ENCODE assay signal across 42 mouse cellular contexts in genomic region chr9:108440485-108440884, GRCm38 (mm10). TPM values are rescaled to one million over a fixed set of nuclear protein-coding genes. Genes with fewer than 3 reads are reported as not detected.
DNase-seq lines count a peak whose midpoint lies in the region; ATAC-seq and TF ChIP-seq lines count a peak whose summit lies in the region.
"Had no signal": no experiment of that assay in that cellular context is flagged by ENCODE, and none has a peak within 500 bp of the region (broad histone marks: within the 10 kb centered on the region; RNA-seq: fewer than 3 reads in every experiment).

No protein-coding gene starts in this region.

- H3K9me3 ChIP-seq in embryonic facial prominence, embryonic 14.5 days (ENCODE audit: control insufficient read depth, low read length), result no peaks in the 10 kb centered on the region
- H3K9me3 ChIP-seq in embryonic facial prominence, embryonic 10.5 days, result no peaks in the 10 kb centered on the region
- H3K9me3 ChIP-seq in heart, embryonic 13.5 days, result no peaks in the 10 kb centered on the region
- H3K9me3 ChIP-seq: hindbrain, embryonic 15.5 days; limb, embryonic 13.5 days had no signal

- intact Hi-C loops in left cerebral cortex, adult 2 months (cut with DNase I), result loop anchor here (2.0 kb wide), 2 partner anchors 30 to 38 kb away; no protein-coding TSS in a partner anchor

- H3K4me3 ChIP-seq in embryonic facial prominence, embryonic 14.5 days (ENCODE audit: low read depth, low read length), result no peak overlapping the region
- no peak overlapping the region for H3K4me3 ChIP-seq in embryonic facial prominence, embryonic 10.5 days
- no peak overlapping the region for H3K4me3 ChIP-seq in heart, embryonic 13.5 days
- no peak overlapping the region for H3K4me3 ChIP-seq in left cerebral cortex, adult 2 months
- H3K4me3 ChIP-seq: hindbrain, embryonic 10.5 days; hindbrain, embryonic 15.5 days; layer of hippocampus, adult 2 months; limb, embryonic 13.5 days had no signal

- no peak for TF ChIP-seq CTCF in left cerebral cortex, adult 2 months (IDR thresholded peaks at IDR 0.05)

- 0 out of 2 replicates have a peak overlapping the region, but pooled peaks have one; percentile 3 for H3K9ac ChIP-seq in embryonic facial prominence, embryonic 14.5 days (ENCODE audit: low read depth, low read length)
- H3K9ac ChIP-seq in heart, embryonic 13.5 days, result peak overlapping the region; percentile 47; the same call in 1 of the 2 replicates
- H3K9ac ChIP-seq: forebrain, postnatal 0 days; hindbrain, embryonic 15.5 days had no signal

- no peak overlapping the region for H3K27ac ChIP-seq in embryonic facial prominence, embryonic 14.5 days (replicated peaks; ENCODE audit: low read depth, low read length)
- no peak overlapping the region for H3K27ac ChIP-seq in embryonic facial prominence, embryonic 10.5 days (replicated peaks)
- peak overlapping the region; percentile 21 for H3K27ac ChIP-seq in heart, embryonic 13.5 days (replicated peaks)
- peak overlapping the region; percentile 42 for H3K27ac ChIP-seq in left cerebral cortex, adult 2 months
- H3K27ac ChIP-seq: hindbrain, embryonic 10.5 days; hindbrain, embryonic 15.5 days; limb, embryonic 13.5 days had no signal

- no peaks in the 10 kb centered on the region for H3K27me3 ChIP-seq in embryonic facial prominence, embryonic 14.5 days (replicated peaks; ENCODE audit: control insufficient read depth, insufficient read depth, low read length)
- H3K27me3 ChIP-seq in embryonic facial prominence, embryonic 10.5 days (replicated peaks; ENCODE audit: low read depth, poor library complexity, severe bottlenecking), result no peaks in the 10 kb centered on the region
- H3K27me3 ChIP-seq in heart, embryonic 13.5 days (replicated peaks), result no peaks in the 10 kb centered on the region
- H3K27me3 ChIP-seq: hindbrain, embryonic 15.5 days; limb, embryonic 13.5 days had no signal

- no peaks in the 10 kb centered on the region for H3K4me1 ChIP-seq in embryonic facial prominence, embryonic 14.5 days (ENCODE audit: control insufficient read depth, insufficient read depth, low read length)
- no peaks in the 10 kb centered on the region for H3K4me1 ChIP-seq in embryonic facial prominence, embryonic 10.5 days
- H3K4me1 ChIP-seq in heart, embryonic 13.5 days, result peaks cover 35% of the 10 kb centered on the region
- H3K4me1 ChIP-seq: hindbrain, embryonic 15.5 days had no signal

- no peak overlapping the region for H3K4me2 ChIP-seq in embryonic facial prominence, embryonic 14.5 days (ENCODE audit: low read depth, low read length)
- no peak overlapping the region for H3K4me2 ChIP-seq in heart, embryonic 13.5 days
- H3K4me2 ChIP-seq: hindbrain, embryonic 15.5 days; limb, embryonic 13.5 days; liver, embryonic 11.5 days had no signal

- no peaks in the 10 kb centered on the region for H3K36me3 ChIP-seq in embryonic facial prominence, embryonic 14.5 days (ENCODE audit: control insufficient read depth, insufficient read depth, low read length)
- H3K36me3 ChIP-seq in embryonic facial prominence, embryonic 10.5 days (replicated peaks), result no peaks in the 10 kb centered on the region
- H3K36me3 ChIP-seq in heart, embryonic 13.5 days, result no peaks in the 10 kb centered on the region
- H3K36me3 ChIP-seq: hindbrain, embryonic 10.5 days; hindbrain, embryonic 15.5 days; limb, embryonic 13.5 days had no signal

- DNase-seq in embryonic facial prominence, embryonic 14.5 days (ENCODE audit: low spot score), result no peak
- DNase-seq in embryonic facial prominence, embryonic 10.5 days (ENCODE audit: low spot score), result no peak
- DNase-seq in heart, adult 9 months (ENCODE audit: low spot score in 2 of 2), result no peak
- DNase-seq in left cerebral cortex, adult 2 months (ENCODE audit: extremely low spot score in 1 of 2, low spot score in 2 of 2), result no peak
- no peak for DNase-seq in left cerebral cortex, adult 9 months (ENCODE audit: low spot score in 2 of 2)
- DNase-seq in right cerebral cortex, adult 2 months (ENCODE audit: low spot score in 2 of 2), result peak; percentile 56 to 66
- DNase-seq in right cerebral cortex, postnatal 14 days, result no peak
- DNase-seq: adrenal gland, adult 2 months; adrenal gland, postnatal 36 days; cerebellum, adult 2 months; cerebellum, postnatal 14 days; forebrain, postnatal 0 days; gastrocnemius, postnatal 14 days; kidney, adult 11 months; kidney, postnatal 36 days; lung, postnatal 10 days; midbrain, embryonic 14.5 days; retina, postnatal 1 day; thymus, postnatal 14 days had no signal

- no peak for ATAC-seq in embryonic facial prominence, embryonic 14.5 days (ENCODE audit: low read depth)
- ATAC-seq in heart, embryonic 13.5 days (ENCODE audit: extremely low read depth, insufficient number of reproducible peaks, low FRiP score, low TSS enrichment), result no peak
- ATAC-seq: activated CD4-positive, CD25-positive, alpha-beta regulatory T cell, adult 4 months; inflammation-experienced regulatory T-cells, adult 6 months had no signal

- WGBS in embryonic facial prominence, embryonic 14.5 days, result 66% methylated on average over 5 of the region's 5 CpGs
- 80% methylated on average over 5 of the region's 5 CpGs for WGBS in embryonic facial prominence, embryonic 10.5 days
- WGBS in heart, embryonic 13.5 days, result 59% methylated on average over 5 of the region's 5 CpGs

RNA-seq across cellular contexts. Expression of gene BC048562, which starts 4.2 kb away (rescaled TPM):
- not detected in 2 replicates for polyA plus RNA-seq in embryonic facial prominence, embryonic 14.5 days (2014; fragmentation: Nextera tagmentation; extraction: Ambion mirVana)
- not detected in 2 replicates for polyA plus RNA-seq in embryonic facial prominence, embryonic 10.5 days (2016; fragmentation: Nextera tagmentation; extraction: Ambion mirVana)
- polyA plus RNA-seq in heart, embryonic 13.5 days (2015; fragmentation: Nextera tagmentation; extraction: Ambion mirVana), result not detected in 2 replicates
- total RNA-seq in left cerebral cortex, adult 2 months (2021), result not detected
- total RNA-seq: adrenal gland, adult 2 months; adrenal gland, postnatal 36 days; CH12.LX; ES-E14; forebrain, postnatal 0 days; gastrocnemius, postnatal 14 days; granulocyte monocyte progenitor cell, adult 5-6 weeks; heart, postnatal 10 days; layer of hippocampus, adult 2 months; layer of hippocampus, postnatal 14 days; left cerebral cortex, postnatal 36 days; monocyte, adult 5-6 weeks had no signal
- polyA plus RNA-seq: activated CD4-positive, CD25-positive, alpha-beta regulatory T cell, adult 4 months; adrenal gland, adult 2 months; C2C12; cerebellum, adult 2 months; cortical plate, adult 2 months; forebrain, postnatal 0 days; hindbrain, embryonic 10.5 days; hindbrain, embryonic 15.5 days; inflammation-experienced regulatory T-cells, adult 6 months; kidney, embryonic 14.5 days; limb, embryonic 13.5 days; liver, embryonic 11.5 days; liver, embryonic 16.5 days; midbrain, embryonic 14.5 days; neural tube, embryonic 14.5 days; small intestine, adult 2 months; stomach, embryonic 14.5 days; urinary bladder, adult 2 months had no signal

RNA-seq across cellular contexts. Expression of gene Ccdc36, which starts 12.2 kb away (rescaled TPM):
- 1.1 and 1.5 TPM in 2 replicates for polyA plus RNA-seq in embryonic facial prominence, embryonic 14.5 days (2014; fragmentation: Nextera tagmentation; extraction: Ambion mirVana)
- 0.93 and 1.1 TPM in 2 replicates for polyA plus RNA-seq in embryonic facial prominence, embryonic 10.5 days (2016; fragmentation: Nextera tagmentation; extraction: Ambion mirVana)
- 0.71 and 0.80 TPM in 2 replicates for polyA plus RNA-seq in heart, embryonic 13.5 days (2015; fragmentation: Nextera tagmentation; extraction: Ambion mirVana)
- under 1 TPM; 0.26 to 0.29 TPM for total RNA-seq in left cerebral cortex, adult 2 months (2021)
- total RNA-seq: adrenal gland, adult 2 months; adrenal gland, postnatal 36 days; heart, postnatal 10 days; monocyte, adult 5-6 weeks had no signal
- polyA plus RNA-seq: activated CD4-positive, CD25-positive, alpha-beta regulatory T cell, adult 4 months; adrenal gland, adult 2 months; C2C12; inflammation-experienced regulatory T-cells, adult 6 months; small intestine, adult 2 months had no signal

RNA-seq across cellular contexts. Expression of gene Ccdc71, which starts 19.8 kb away (rescaled TPM):
- polyA plus RNA-seq in embryonic facial prominence, embryonic 14.5 days (2014; fragmentation: Nextera tagmentation; extraction: Ambion mirVana), result 42.0 and 42.2 TPM in 2 replicates
- polyA plus RNA-seq in embryonic facial prominence, embryonic 10.5 days (2016; fragmentation: Nextera tagmentation; extraction: Ambion mirVana), result 56.6 and 57.5 TPM in 2 replicates
- polyA plus RNA-seq in heart, embryonic 13.5 days (2015; fragmentation: Nextera tagmentation; extraction: Ambion mirVana), result 36.3 and 42.7 TPM in 2 replicates
- 10 to 100 TPM; 31.3 to 44.6 TPM for total RNA-seq in left cerebral cortex, adult 2 months (2021)

RNA-seq across cellular contexts. Expression of gene Klhdc8b, which starts 20.9 kb away (rescaled TPM):
- polyA plus RNA-seq in embryonic facial prominence, embryonic 14.5 days (2014; fragmentation: Nextera tagmentation; extraction: Ambion mirVana), result 23.7 and 27.6 TPM in 2 replicates
- polyA plus RNA-seq in embryonic facial prominence, embryonic 10.5 days (2016; fragmentation: Nextera tagmentation; extraction: Ambion mirVana), result 21.6 and 24.2 TPM in 2 replicates
- polyA plus RNA-seq in heart, embryonic 13.5 days (2015; fragmentation: Nextera tagmentation; extraction: Ambion mirVana), result 90.6 and 106 TPM in 2 replicates
- 10 to 100 TPM; 30.7 to 32.8 TPM for total RNA-seq in left cerebral cortex, adult 2 months (2021)

RNA-seq across cellular contexts. Expression of gene Lamb2, which starts 39.1 kb away (rescaled TPM):
- polyA plus RNA-seq in embryonic facial prominence, embryonic 14.5 days (2014; fragmentation: Nextera tagmentation; extraction: Ambion mirVana), result 63.8 and 67.2 TPM in 2 replicates
- polyA plus RNA-seq in embryonic facial prominence, embryonic 10.5 days (2016; fragmentation: Nextera tagmentation; extraction: Ambion mirVana), result 33.2 and 33.5 TPM in 2 replicates
- 45.3 and 49.0 TPM in 2 replicates for polyA plus RNA-seq in heart, embryonic 13.5 days (2015; fragmentation: Nextera tagmentation; extraction: Ambion mirVana)
- total RNA-seq in left cerebral cortex, adult 2 months (2021), result 10 to 100 TPM; 28.2 to 29.4 TPM
- total RNA-seq: monocyte, adult 5-6 weeks had no signal

Comparison
In these comparisons a context has a peak if more than half of its experiments do, and no peak if none do; other contexts are left out.
1. DNase-seq: peak in right cerebral cortex, adult 2 months (2 of 2); none in embryonic facial prominence, embryonic 14.5 days (single experiment), embryonic facial prominence, embryonic 10.5 days (single experiment), heart, adult 9 months (0 of 2), left cerebral cortex, adult 2 months (0 of 2), left cerebral cortex, adult 9 months (0 of 2) and right cerebral cortex, postnatal 14 days (single experiment).
2. H3K27ac ChIP-seq: peak in heart, embryonic 13.5 days (single experiment) and left cerebral cortex, adult 2 months (single experiment); none in embryonic facial prominence, embryonic 14.5 days (single experiment) and embryonic facial prominence, embryonic 10.5 days (single experiment).